Mouse (Mus musculus) liver, postnatal 0 days (tissue): ENCODE measurements around the gene Chst11.

Source experiments
- CTCF ChIP-seq: sonication (generic); IDR thresholded peaks from 2 replicates; pipeline ENCODE4 v1.5.1; 2016; ENCODE audit warnings: antibody characterized with exemption, low read depth
- EP300 ChIP-seq: IDR thresholded peaks from 2 replicates; pipeline ENCODE4 v1.6.1; 2016; ENCODE audit warnings: antibody characterized with exemption, low read depth, mild to moderate bottlenecking

DNA sequence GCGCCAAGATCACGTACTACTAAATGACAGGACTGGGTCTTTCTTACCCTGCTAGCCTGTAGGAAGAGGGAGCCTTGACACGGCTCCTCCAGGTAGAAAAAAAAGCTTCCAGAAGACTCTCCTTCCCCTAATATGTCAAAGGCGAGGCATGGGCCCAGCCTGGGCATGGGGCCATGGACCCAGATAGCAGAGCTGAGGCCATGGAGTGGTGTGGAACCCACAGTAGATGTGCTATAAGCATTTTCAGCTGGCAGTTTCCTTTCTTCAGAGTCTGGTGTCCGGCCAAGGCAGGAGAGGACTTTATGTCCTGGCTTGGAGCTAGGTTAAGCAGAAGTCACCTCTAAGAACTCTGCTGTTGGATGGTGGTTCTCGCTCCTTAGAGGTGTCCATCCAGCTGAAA, 111.0 kb downstream of the Chst11 start:
- no peak for TF ChIP-seq CTCF
- no peak for TF ChIP-seq EP300
